Mouse (Mus musculus) lung, adult 2 months (tissue): ENCODE measurements at regions not wholly inside any gene's neighbourhood (a gene's known extent, or its start where the extent isn't known, plus 50 kb on each side); places are given as distances from the start of the nearest gene placed in this dataset.

Experiments
- CTCF ChIP-seq: fragments of 200-500 bp; IDR thresholded peaks from 2 replicates; pipeline ENCODE4 v1.5.1; 2011; ENCODE audit warnings: mild to moderate bottlenecking, low read length, control low read depth; ENCODE audit not compliant: insufficient read depth
- POLR2A ChIP-seq: fragments of 200-500 bp; IDR thresholded peaks from 2 replicates; pipeline ENCODE4 v1.6.1; 2011; ENCODE audit warnings: low read depth, mild to moderate bottlenecking, control low read depth, low read length, borderline replicate concordance; ENCODE audit errors: extremely low read depth

GRCm38 (mm10) chr4:137210525-137210924, 66.8 kb upstream of the Wnt4 start:
- no peak for TF ChIP-seq CTCF
- TF ChIP-seq POLR2A, result no peak
